Mouse (Mus musculus): ENCODE results near the gene D6Ertd527e.
"Not testable (repeated sequence)": the region's sequence is repeated elsewhere in the genome, so short reads cannot be mapped to it uniquely, and the experiment has no call there.

D6Ertd527e gene

DNA sequence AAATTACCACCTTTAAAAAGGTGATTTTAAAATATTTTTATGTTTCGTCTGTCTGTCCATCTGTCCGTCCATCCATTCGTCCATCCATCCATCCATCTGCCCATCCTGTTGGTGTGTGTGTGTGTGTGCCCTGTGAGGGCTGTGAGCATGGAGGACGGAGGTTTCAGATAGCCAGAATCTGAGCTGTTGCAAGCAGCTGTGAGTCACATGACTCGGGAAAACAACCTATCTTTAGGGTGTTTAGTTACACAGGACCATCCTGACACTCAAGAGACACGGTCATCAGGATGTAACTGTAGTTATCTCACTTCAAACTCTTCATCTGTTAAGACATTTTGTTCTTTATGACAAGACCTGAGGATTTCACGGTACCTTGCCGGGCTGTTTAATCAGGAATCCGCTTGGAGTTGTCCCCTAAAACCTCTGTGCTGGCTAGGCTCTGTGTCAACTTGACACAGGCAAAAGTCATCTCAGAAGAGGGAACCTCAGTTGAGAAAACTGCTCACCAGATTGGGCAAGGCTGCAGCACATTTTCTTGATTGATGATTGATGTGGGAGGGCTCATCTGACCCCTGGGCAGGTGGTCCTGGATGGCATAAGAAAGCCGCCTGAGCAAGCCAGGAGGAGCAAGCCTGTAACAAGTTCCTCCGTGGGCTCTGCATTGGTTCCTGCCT, at the start of gene D6Ertd527e:
D6Ertd527e (plus strand) TSS at position 624 of the 674 bp plus-strand sequence.
- DNase-seq (ENCODE audit: low read depth, low spot score), result no peak

GRCm38 (mm10) chr6:87059754-87060153, 44.8 kb upstream of the D6Ertd527e start:
- DNase-seq (ENCODE audit: low read depth, low spot score), result no peak

DNA sequence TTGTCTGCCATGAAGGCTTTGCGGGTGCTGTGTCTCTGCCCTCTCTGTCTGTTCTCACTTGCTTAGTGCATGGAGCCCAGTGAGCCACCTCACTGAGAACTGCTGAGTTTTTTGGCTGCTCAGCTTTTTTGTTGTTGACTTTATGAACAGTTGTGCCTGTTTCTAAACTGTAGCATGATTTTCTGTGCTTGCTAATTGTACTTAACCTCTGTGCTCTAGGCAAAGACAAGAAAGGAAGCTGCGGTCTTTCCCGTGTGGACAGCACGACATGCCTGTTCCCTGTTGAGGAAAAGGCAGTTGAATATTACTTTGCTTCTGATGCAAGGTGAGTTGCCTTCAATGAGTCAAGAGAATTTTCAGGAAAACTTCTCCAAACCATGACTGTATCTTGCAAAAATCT, 41.0 kb upstream of the D6Ertd527e start:
- no peak for DNase-seq (ENCODE audit: low read depth, low spot score)

GRCm38 (mm10) chr6:87068209-87068608, 36.3 kb upstream of the D6Ertd527e start:
- DNase-seq (ENCODE audit: low read depth, low spot score), result no peak

DNA sequence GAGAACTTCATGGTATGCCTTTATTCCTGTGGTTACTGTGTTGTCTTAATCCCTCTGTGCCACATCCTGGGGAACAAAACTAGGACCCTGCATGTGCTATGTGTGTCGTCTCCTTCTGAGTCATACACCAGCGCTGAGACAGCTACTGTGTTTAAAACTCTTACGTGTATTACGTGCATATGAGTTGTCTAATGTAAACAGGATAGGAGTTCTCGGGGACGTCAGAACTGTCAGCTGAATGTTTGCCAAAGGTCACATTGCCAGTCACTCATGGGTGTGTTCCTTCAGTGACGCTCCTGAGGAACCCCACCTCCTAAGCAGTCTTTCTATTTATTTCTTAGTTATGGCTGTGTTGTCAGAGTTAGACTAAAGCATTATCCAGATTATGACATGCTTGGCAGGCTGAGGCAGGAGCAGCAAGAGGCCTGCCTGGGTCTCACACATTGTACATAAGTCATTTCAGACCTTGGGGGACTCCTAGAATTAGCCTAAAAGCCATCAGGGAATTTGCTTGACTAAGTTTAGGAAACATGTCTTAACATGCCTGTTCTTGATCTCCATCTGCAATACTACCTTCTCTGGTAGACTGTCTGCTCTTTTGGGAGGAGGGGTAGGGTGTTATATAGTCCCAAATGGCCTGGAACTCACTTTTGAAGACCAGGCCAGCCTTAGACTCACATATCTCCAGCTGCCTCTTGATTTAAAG, 35.2 kb upstream of the D6Ertd527e start:
- DNase-seq (ENCODE audit: low read depth, low spot score), result no peak

DNA sequence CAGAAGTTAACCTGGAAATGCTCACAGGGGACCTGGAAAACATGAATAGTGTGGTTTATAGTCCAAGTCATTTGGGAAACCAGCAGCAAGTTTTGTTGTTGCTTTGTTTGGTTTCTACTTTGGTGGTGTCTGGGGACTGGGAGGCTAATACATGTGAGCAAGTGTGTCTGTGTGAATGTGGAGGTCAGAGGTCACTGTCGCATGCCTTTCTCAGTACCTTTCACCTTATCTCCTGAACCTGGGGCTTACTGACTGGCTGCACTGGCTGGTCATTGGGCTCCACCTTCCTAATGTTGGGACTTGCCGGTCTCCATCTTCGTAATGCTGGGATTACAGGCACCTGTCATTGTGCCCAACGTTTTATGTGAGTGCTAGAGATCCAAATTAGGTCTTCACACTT, 33.9 kb upstream of the D6Ertd527e start:
- DNase-seq (ENCODE audit: low read depth, low spot score), result no peak

- no peak for DNase-seq (ENCODE audit: low read depth, low spot score)
Measured at GRCm38 (mm10) chr6:87072759-87073158, 31.8 kb upstream of the D6Ertd527e start.

DNA sequence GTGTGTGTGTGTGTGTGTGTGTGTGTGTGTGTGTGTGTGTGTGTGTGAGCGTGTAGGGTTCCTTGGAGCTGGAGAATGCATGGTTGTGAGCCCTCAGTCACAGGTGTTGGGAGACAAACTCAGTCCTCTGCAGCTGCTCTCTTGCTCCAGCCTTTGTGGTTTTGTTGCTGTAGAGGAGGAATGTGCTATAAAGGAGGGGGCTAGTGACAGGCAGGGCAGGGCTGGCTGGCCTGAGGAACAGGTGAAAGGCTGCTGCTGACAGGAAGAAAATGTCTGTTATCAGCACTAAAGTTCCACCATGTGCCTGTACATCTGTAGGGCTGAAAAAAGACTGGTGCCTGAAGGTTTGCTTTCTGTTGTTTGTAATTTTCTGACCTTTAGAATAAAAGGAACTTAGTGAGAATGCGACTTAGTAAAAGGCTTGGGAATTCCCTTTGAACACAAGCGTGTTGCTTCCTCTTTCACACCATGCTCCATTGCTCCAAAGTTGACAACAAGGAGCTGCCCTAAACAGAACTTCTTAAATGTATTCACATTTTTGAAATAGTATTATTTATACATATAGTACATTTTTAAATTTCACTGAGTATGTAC, 29.4 kb upstream of the D6Ertd527e start:
- DNase-seq (ENCODE audit: low read depth, low spot score), result no peak

- DNase-seq (ENCODE audit: low read depth, low spot score), result no peak
Measured at GRCm38 (mm10) chr6:87079457-87079856, 25.1 kb upstream of the D6Ertd527e start.

- DNase-seq (ENCODE audit: low read depth, low spot score), result no peak
Measured at GRCm38 (mm10) chr6:87085026-87085425, 19.5 kb upstream of the D6Ertd527e start.

DNA sequence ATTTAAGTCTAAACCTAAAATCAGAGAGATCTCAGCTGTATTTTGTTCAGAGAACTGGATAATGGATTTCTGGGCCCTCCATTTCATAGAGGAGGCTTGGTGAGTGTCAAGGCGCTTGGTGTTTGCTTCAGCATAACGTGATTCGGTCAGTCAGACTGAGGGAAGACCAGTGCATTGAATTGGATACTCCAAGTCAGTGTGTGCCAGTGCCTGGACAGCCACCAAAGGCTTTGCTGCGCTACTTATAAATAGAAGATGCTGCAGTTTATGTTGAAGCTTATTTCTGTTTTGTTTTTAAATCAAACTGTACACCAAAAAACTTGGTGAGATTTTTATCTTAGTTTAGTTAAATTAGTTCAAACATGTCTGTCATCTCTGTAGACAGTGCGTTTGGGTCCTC, 16.2 kb upstream of the D6Ertd527e start:
- no peak for DNase-seq (ENCODE audit: low read depth, low spot score)

- no peak for DNase-seq (ENCODE audit: low read depth, low spot score)
Measured at GRCm38 (mm10) chr6:87090877-87091276, 13.7 kb upstream of the D6Ertd527e start.

- no peak for DNase-seq (ENCODE audit: low read depth, low spot score)
Measured at GRCm38 (mm10) chr6:87092476-87092875, 12.1 kb upstream of the D6Ertd527e start.

DNA sequence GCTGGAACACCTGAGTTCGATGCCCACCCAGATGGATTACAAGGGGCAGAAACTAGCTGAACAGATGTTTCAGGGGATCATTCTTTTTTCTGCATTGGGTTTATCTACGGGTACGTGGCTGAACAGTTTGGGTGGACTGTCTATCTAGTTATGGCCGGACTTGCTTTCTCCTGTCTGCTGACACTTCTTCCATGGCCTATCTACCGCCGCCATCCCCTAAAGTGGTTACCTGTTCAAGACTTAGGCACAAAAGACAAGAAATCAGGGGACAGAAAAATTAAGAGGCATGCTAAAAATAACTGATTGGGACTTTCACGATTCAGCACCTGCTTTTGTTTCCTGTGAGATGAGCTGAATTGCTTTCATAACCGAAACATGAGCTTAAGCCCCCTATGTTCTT, 10.9 kb upstream of the D6Ertd527e start:
- not testable (repeated sequence) for DNase-seq (ENCODE audit: low read depth, low spot score)

- no peak for DNase-seq (ENCODE audit: low read depth, low spot score)
Measured at GRCm38 (mm10) chr6:87099261-87099660, 5.3 kb upstream of the D6Ertd527e start.

GRCm38 (mm10) chr6:87099671-87100296, 4.8 kb upstream of the D6Ertd527e start:
- DNase-seq (ENCODE audit: low read depth, low spot score), result no peak

DNA sequence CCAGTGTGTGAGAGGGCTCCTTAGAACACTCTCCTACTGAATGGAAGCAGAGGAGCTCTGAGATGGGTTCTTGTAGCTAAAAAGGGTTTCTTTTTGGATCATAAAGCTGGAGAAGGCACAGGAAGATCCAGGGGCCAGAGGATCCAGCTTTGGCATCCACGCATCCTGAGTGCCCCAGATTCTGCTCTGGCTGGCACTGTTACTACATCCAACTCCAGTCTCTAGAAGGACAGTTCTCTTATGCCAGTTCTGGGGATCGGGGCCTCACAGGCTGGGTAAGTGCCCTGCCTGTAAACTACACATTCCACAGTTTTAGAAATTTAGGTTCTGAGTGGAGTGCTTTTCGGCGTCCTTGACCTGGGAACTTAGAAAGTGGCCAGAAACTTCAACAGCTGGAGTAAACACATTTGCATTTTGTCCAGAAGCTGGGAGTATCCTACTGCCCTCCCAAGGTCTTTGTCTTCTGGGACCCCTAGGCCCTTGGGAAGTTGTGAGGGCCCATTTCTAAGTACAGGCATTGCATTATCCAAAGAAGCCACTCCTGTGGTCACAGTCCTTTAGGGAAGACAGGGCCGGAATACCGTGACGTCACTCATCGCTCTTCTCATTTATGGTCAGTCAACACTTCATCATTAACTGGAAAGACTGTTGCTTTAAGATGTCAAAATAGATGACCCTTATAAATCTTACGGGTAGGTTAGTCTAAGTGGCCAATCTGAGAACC, 4.1 kb upstream of the D6Ertd527e start:
- no peak for DNase-seq (ENCODE audit: low read depth, low spot score)

- peak; percentile 87 for DNase-seq (ENCODE audit: low read depth, low spot score)
Measured at GRCm38 (mm10) chr6:87101281-87101954, 3.1 kb upstream of the D6Ertd527e start.

DNA sequence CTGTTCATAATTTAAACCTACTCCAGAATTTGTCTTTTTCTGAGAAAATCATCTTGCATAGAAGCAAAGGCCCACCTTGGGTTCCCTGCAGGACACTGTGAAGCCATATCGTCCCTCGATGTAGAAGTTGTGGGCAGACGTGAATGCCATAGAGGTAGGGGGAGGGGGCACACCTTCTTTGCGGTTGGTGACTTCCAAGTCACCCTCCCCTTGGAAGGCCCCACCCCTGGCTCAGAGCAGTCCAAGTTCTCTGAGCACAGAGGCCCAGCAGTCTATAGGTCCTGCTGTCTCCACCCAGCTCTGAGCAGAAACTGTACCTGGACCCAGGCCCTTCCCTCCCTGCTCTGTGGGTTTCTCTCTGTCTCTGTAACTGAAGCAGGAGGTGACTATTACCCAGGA, 2.6 kb upstream of the D6Ertd527e start:
- no peak for DNase-seq (ENCODE audit: low read depth, low spot score)

DNA sequence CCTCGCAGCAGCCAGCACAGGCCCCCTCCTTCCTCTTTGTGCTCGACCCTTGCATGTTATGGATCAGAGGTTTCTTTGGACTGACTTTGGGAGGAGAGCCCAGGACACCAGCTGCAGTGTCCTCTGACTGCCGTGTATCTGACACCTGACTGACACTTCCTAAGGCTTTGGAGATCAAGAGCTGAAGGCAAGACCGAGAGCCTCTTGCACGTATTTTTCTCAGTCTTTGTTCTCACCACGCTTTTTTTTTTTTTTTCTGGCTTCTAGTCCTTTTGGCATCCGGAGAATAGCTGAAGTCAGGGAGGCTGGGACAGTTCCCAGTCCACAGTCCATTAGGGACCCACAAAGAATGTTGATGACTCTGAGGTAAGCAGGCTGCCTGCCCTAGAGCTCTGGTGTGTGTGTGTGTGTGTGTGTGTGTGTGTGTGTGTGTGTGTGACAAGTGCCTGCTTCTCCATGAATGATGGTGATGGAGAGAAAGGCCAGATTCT, 2.1 kb upstream of the D6Ertd527e start:
- DNase-seq (ENCODE audit: low read depth, low spot score), result no peak

DNA sequence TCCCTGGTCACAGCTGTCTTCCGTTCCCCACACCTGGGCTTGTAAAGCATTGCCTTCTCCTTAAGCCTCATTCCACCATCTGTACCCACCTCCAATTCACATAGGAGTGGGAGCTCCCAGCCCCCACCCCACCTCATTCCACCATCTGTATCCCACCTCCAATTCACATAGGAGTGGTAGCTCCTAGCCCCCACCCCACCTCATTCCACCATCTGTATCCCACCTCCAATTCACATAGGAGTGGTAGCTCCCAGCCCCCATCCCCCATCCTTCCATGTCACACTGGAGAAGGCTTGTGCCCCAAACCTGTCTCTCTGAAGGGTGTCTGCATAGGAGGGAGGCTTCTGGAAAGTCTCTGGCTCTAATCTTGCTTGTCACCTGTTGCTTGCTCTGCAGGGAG, 1.2 kb upstream of the D6Ertd527e start:
- no peak for DNase-seq (ENCODE audit: low read depth, low spot score)
